Mouse (Mus musculus): ENCODE results near the gene Pih1d1.

Pih1d1 gene

DNA sequence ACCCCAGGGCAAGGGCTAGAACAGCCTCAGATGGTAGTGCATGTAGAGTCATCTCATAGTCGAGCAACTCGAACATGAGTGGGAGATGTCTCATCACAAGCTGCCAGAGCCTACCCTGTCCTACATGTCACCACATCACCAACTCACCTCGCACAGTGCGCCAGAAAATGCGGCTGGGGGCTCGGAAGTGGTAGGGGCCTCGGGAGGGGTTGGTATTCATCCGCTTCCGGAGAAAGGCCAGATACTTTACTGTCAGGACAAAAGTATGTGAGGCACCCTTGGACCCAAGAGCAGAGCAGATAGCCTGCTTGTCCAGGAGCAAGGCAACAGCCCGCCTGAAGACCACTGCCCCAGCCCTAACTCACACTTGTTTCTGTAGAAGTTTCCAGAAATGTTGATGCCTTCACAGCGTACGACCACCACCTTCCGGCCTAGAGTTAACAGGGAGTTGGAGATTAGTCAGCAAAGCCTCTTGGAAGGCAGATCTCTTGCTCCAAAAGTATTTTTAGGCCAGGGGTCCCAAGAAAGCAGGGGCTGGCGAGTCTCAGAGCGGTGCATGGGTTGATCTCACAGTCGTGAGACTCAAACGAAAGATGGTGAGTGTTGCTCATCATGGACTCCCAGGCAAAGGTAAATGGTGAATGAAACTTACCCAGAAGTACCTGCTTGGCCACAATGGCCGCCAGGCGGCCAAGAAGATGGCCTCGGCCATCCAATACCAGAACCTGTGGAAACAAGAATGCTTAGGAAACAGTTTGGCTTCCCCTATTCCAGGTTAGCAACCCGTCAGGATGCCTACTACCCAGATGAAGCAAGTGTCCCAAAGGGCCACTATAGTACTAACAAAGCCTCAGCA lies 27.0 kb upstream of the Pih1d1 start:
- no peak for DNase-seq (ENCODE audit: low spot score in 2 of 2)

DNA sequence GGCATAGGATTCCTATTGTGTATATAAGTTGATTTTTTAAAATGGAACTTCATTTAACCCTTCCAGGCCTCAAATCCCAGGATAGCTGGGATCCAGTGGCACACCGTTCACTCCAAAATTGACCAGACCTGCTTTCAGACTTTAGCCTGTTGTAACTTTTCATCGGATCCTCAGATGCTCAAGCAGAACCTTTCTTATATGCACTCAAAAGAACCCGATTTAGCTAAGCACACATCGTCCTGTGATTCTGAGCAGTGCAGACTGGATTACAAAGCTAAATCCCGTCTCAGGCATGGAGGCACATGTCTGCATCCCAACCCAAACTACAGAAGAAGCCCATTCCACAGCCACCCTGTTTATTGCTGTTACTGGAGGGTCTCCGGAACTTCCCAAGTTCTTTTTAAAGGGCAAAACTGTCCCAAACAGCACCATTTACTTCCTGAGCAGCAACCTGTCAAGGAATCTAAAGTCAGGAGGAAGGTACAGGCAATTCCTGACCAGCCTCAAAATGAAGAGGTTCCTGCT lies 26.3 kb upstream of the Pih1d1 start:
- DNase-seq (ENCODE audit: low spot score in 2 of 2) = no peak

DNA sequence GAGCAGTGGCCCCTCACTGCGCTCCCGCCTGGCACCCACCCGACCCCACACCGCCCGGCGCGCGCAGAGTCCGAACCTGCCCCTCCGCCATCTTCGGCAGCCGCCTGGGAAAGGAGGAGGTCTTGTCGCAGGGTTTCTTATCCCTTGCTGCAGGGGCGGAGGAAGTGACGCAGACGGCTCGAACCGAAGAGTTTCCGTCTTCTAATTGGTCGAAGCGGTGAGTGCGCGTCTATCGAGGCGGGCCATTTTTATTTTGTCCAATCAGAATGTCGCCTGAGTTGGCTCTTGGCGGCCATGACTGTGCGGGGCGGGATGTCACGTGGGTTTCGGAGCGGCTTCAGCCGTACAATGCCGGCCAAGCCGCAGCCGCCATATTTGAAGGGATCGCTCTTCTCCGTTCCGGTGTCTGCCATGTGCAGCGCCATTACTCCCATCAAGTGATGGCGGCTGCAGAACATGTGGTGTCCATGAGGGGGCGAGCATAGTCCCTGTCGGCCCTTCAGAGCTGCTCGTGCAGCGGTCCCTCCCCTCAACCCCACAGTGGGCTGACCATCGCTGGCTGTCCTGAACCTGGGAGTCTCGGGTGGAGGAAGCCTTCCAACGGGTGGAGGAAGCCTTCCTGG lies 25.4 kb upstream of the Pih1d1 start, which contains the start of gene Rpl13a:
Rpl13a (minus strand) TSS at position 138 of the 623 bp plus-strand sequence.
- peak; percentile 99 to 100 for DNase-seq (ENCODE audit: low spot score in 2 of 2)

DNA sequence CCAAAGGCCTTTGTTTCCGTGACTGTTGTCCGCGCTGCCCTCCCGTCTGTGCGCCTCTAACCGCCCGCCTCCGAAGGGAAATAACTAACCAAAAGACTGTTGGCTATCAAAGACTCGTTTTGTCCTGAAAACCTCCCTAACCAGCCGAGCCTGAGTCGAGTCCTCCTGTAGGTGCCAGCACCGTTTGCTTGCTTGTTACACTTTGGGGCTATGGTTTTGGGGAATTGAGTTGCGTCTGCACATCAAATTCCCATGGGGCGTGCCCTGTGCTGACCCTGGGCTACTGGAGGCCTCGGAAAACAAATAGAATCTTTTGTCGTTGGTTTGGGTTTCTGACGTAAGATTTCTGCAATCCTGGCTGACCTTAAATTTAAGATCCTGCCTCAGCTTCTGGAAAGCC lies 24.8 kb upstream of the Pih1d1 start:
- DNase-seq (ENCODE audit: low spot score in 2 of 2) = no peak

DNA sequence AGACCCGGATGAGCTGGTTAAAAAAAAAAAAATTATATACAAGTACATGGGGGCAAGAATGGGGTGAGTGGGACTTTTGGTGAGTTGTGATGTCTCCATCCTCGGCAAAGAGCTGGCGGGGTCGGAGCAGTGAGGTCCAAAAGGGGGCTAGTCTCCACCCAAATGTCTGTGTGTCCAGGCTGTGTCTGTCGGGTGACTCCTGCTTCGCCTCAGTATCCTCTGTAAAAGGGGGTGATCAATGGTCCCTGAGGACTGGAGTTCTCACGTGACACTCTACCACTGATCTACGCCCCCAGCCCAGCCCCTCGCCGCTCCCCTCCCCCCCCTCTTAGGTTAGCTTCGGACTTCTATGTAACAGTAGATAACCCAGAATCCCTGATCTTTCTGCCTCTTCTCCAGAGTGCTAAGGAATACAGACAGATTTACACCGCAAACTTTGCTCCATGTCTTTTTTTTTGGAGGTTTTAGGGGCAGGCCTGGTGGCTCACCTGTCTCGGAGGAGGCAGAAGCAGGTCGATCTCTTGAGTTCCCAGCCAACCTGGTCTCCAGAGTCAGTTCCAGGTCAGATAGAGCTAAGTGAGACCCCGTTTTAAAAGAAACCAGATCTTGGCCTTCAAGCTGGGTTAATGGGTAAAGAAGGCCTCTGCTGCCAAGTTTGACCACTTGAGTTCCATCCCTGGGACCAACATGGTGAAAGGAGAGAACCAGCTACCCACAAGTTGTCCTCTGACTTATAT lies 24.2 kb upstream of the Pih1d1 start:
- no peak for DNase-seq (ENCODE audit: low spot score in 2 of 2)

DNA sequence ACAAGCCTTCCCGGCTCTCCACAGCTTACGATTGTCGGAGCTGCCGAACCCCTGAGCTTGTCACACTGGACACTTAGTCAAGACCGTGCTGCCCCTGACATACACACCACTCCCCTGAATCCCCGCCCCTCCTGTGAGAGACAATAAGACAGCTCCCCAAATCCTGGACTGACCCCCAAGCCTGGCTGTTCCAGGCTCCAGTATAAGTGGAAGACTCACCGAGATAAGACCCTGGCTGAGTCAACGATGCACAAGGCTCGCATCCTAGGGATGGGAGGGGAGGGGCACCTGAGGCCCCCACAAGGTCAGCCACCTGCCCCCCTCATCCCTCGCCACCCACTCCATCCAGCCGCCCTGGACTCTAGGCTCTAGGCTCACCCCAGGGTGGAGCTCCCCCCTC lies 22.3 kb upstream of the Pih1d1 start:
- DNase-seq (ENCODE audit: low spot score in 2 of 2) = no peak

DNA sequence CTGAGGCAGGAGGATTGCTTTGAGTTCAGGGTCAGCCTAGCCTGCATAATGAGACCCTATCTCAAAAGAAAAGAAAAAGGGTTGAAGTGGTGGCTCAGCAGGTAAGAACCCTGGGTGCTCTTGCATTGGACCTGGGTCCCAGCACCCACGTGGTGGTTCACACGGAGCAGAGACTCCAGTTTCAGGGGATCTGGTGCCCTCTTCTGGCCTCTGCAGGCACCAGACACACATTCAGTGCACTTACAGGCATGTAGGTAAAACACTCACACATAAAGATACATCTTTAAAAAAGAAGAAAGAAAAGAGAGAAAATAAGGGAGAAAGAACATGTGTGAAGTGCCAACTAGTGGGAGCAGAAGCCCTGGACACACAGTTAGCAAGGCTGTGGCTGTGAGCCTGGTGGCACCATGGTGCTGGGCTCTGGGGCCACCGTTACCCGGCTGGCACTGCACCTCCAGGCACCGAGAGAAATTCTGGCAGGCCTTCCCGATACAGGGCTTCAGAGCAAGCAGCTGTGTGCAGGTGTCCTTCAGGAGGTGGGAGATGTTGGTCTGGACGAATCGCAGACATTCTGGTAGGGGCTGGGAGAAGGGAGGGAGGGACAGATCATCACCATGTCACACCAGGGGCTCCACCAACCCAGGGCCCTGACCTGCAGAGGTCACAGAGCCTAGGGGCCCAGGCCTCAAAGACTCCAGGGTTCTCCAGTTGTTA lies 20.5 kb upstream of the Pih1d1 start:
- DNase-seq (ENCODE audit: low spot score in 2 of 2) = no peak

DNA sequence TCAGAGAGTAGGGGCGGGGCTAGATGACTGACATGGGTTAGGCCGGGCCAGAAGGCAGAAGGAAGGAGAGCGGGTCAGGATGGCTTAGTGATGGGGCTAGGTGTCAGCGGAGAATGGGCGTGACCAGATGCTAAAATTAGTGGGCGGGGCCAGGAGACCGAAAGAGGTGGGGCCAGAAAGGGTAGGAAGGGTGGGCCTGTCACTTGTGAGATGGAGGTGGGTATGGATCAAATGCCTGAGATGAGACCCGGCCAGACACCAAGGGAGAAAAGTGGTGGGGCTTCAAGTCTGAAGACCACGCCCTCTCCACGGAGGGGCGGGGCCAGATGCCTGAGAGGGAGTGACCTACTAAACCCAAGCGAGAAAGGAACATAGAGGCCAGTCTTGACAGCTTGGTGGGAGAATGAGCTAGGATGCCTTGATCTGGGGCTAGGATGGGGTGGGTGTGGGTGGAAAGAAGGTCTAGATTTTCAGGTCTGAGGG lies 19.5 kb upstream of the Pih1d1 start:
- no peak for DNase-seq (ENCODE audit: low spot score in 2 of 2)

DNA sequence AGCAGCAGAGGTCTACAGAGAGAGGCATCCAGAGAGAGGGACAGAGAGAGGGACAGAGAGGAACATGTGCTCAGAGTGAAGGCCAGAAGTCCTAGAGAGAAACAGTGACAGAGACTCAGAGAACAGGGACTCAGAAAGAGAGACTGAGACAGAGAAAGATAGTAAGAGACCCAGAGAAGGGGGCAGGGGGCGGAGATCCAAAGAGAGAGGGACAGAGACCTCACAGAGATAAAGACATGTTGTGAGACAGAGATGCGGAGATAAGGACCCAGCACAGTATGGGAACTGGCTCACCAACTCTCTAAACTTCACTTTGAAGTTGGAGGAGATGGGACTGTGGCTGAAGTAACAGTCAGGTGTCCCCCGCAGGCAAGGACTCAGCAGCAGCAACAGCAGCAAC lies 18.7 kb upstream of the Pih1d1 start:
- no peak for DNase-seq (ENCODE audit: low spot score in 2 of 2)

DNA sequence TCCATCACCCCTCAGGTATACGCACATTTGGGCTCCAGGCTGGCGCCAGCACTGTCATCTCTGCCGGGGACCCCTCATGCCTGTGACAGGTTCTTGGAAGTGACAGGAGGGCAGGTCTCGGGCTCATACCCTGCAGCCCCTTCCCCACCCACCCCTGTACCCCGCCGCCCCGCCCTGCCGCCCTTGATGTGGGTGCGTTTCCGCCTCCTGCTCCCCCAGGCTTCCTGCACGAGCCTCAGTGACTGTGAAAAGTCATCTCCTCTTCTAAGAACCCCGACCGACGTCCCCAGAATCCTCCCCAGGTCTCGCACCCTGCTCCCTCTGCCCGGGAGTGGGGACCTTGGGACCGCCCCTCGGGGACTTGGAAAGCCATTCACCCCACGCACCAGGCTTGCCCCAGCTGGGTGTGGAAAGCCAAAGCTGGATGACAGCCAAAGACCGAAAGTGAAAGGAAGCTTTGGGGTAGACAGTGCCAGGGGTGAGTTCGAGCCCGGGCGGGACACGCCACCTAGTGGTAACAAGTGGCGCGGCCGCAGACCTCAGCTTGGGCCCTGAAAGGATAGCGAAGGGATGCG lies 18.0 kb upstream of the Pih1d1 start, which contains the start of the genes Gm45713 and Flt3l:
Gm45713 (minus strand) TSS at position 239 of the 575 bp plus-strand sequence.
Flt3l (minus strand) TSS at position 440 of the 575 bp plus-strand sequence.
- peak; percentile 86 to 91 for DNase-seq (ENCODE audit: low spot score in 2 of 2)

DNA sequence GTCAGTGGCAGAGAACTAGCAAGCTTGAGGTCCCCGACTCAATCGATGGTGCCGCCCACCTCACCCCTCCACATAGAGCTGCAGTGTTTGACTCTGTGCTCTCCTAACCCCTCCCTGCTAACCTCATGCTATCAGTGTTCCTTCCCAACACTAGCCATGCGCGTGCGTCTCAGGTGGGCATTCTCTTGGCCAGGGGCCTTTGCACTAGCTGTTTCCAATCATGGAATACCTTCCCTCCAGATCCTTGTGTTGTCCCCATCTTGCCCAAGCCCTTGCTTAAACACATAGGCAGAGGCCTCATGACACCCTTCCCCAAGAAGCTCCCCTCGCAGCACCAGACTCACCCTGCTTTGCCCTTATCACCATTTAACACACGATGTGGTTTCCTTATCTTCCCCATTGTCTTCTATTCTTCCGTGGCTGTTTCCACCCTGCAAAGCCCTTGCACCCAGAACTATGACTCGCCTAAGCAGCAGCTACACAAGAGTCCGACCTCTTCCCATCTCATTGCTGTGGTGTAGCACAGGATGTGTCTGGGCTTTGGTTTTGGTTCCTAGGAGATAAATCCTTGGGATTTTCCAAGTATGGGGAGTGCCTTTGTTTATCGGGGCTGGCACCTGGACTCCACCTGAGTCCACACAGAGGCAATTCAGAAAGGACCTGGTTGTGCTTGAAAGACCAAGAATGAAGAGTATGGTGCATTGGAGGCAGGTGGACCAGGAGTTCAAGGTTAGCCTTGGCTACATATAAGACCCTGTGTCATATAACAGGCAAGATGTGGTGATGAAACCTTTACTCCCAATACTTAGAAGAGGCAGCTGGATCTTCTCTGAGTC lies 16.7 kb upstream of the Pih1d1 start:
- DNase-seq (ENCODE audit: low spot score in 2 of 2) = no peak

DNA sequence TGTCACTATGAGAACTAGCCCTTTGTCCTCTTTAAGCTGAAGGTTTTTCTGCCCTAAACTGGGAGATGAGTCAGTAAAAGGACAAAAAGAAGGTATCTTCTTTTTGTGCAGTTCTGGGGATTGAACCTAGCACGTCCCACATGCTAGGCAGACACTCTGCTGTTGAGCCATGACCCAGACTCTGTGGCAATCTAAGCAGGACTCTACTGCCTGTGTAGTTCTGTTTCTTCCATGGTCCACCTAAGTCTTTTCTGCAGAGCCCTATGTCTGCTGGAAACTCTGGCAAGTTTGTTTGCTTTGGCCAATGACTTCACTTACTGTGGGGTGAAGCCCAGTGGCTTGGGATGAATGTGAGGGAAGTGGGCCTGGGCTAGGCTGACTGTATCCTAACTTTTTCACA lies 15.7 kb upstream of the Pih1d1 start:
- no peak for DNase-seq (ENCODE audit: low spot score in 2 of 2)

DNA sequence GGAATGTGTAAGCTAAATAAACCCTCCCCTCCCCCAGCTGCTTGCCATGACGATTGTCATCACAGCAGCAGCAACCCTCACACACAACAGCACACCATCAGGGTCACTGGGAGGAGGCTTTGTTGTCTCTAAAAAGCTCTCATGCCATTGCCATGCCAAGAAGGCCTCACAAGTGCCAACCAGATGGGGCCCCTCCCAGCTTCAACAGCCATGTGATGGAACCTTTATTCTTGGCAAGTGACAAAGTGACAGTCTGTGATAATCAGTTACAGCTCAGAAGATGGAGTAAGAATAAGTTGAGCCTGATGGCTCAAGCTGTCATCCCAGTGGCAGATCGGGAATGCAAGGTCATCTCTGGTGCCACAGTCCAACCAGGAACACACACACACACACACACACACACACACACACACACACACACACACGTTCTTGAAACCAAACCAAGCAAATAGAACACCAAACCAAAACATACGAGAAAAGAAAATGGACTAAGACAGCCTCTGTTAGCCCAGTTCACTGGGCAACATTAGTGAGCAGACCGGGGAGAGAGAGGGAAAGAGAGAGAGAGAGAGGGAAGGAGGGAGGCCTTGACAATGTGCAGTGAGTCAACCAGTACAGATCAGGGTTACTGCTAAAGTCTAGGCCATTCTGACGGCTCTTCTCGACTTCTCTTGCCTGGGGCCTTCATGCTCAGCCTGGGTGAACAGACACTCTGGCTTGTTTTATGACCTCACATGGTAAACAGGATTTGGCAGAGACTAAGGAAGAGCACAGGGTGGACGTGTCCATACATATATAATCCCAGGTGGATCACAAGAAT lies 14.0 kb upstream of the Pih1d1 start:
- DNase-seq (ENCODE audit: low spot score in 2 of 2) = no peak

DNA sequence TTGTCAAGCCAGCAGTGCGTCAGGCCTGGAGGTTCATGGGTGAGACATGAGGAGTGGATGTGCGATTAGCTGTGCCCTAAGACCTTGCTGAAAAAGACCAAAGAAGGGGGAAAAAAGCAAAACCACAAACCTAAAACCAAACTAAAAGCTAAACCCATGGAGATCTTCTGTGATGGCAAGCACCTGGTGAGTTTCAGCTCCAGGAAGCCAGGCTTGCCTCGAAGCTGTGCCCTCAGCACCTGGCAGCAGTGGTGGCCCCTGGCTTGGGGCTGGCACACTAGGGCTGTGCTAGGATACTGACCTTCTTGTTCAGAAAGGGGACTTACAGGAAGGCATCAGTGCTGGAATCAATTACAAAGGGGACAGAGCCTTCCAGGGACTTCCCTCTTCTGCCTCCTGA lies 12.8 kb upstream of the Pih1d1 start:
- no peak for DNase-seq (ENCODE audit: low spot score in 2 of 2)

DNA sequence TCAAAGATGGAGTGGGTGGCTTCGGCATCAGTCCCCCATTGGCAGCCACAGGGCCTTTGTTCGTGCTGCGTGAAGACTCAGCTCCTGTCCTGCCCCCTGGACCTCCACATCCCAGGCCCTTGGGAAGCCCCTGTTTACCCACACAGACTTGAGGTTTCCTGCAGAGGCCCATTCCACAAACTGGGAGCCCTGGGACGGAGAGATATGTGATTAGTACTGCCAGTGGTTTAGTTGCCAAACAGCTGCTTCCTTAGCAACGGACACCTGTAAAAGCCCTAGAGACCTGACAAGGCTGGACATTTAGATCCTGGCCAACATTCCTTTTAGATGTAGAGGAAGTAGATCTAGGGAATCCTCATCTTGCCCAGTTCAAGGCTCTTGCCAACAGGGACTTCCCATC lies 12.2 kb upstream of the Pih1d1 start:
- DNase-seq (ENCODE audit: low spot score in 2 of 2) = no peak

DNA sequence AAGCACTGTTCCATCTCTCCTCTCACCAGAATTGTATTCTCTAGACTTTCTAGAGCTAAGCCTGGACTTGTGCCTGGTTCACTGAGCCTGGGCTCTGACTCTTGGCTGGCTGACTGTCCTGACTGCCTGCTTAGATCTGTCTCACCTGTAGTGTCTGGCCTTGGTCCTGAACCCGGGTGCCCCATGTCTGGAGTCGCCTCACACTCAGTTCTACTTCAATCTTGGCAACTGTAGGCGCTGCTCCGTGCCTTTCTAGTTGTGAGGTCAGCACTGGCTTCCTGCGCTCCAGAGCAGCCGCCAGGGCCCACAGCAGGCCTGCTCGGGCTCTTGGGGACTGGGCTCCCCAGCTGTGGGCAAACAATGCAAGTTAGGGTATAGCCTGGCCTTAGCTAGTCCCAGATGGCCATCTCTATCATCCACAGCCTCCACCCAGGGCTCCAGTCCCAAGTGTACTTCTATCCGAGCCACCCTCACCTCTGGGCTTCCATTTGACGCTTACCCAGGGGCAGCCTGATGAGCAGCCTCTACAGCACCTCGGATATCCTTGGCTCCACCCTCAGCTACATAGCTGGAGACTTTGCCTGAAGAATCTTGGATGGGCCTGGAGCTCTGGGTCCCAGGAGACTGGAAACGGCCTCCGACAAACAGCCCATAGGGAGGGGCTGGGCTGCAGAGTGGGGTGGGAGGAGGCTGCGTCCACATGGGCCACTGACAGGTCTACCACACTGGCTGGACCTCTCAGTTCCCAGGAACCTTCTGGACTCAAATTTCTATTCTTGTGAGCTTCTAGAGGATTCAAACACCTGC lies 9.5 kb upstream of the Pih1d1 start:
- DNase-seq (ENCODE audit: low spot score in 2 of 2) = no peak

DNA sequence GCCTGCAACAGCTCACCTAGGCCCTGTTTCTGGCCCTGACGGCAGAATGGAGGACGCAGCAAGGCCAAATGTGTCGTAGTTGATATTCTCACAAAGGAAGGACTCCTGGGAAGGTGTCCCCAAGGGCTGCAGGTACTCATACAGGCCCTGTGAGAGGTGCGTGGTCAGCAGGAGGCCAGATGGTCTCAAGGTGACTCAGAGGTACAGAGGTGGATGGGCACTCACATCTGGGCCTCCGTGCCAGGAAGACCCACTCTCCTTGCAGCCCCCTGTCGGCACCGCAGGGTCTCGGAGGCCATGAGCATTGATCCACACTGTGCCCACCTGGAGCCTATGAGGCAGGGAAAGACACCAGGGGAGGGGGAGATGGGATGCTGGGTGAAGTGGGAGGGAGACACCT lies 8.6 kb upstream of the Pih1d1 start:
- no peak for DNase-seq (ENCODE audit: low spot score in 2 of 2)

DNA sequence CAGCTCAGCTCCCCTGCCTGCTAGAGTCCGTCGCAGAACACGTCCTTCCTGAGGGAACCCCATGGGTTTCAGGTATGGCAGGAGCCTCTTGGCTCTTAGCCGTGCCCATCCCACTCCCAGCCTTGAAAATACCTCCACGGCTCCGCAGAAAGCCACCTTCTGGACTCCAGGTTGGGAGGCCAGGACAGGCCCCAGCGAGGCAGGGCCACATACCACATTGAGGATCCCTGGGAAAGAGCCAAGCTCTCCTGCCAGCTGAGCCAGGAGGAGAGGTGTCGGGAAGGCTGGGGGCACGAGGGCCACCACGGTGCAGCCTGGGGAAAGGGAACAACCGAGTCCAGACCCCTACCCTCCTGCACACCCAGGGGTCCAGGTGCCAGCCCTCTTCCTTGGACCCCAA lies 6.8 kb upstream of the Pih1d1 start:
- no peak for DNase-seq (ENCODE audit: low spot score in 2 of 2)

Measured in frontal cortex, postnatal 36 days (tissue).